Mouse (Mus musculus) hindbrain, embryonic 16.5 days (tissue): ENCODE data around the gene Abca3. TPM values are rescaled to one million over a fixed set of nuclear protein-coding genes. Genes with fewer than 3 reads are reported as not detected.

Experiments
- ATAC-seq: fragments of 200-750 bp; cut with Nextera tagmentation; 2 replicates; pipeline ENCODE4 v1.8.0; 2017; ENCODE audit warnings: moderate TSS enrichment, moderate library complexity
- H3K27ac ChIP-seq: fragments of 300-500 bp; sonication (generic); 2 replicates; pipeline ENCODE4 v1.5.1; 2014; ENCODE audit warnings: low read depth, mild to moderate bottlenecking, control low read depth, low read length, moderate library complexity
- H3K27me3 ChIP-seq: fragments of 300-500 bp; sonication (generic); replicated peaks from 2 replicates; pipeline ENCODE4 v1.6.1; 2014; ENCODE audit warnings: low read length; ENCODE audit not compliant: control insufficient read depth, insufficient read depth
- H3K36me3 ChIP-seq: fragments of 300-500 bp; sonication (generic); 2 replicates; pipeline ENCODE4 v1.6.1; 2014; ENCODE audit warnings: mild to moderate bottlenecking, low read length, moderate library complexity, mixed read lengths; ENCODE audit not compliant: control insufficient read depth, insufficient read depth
- H3K4me1 ChIP-seq: fragments of 300-500 bp; sonication (generic); 2 replicates; pipeline ENCODE4 v1.6.1; 2014; ENCODE audit warnings: low read depth, low read length; ENCODE audit not compliant: control insufficient read depth, insufficient read depth
- H3K4me2 ChIP-seq: fragments of 300-500 bp; sonication (generic); 2 replicates; pipeline ENCODE4 v1.6.1; 2014; ENCODE audit warnings: mild to moderate bottlenecking, low read length, control low read depth, moderate library complexity
- H3K4me3 ChIP-seq: fragments of 300-500 bp; sonication (generic); 2 replicates; pipeline ENCODE4 v1.5.1; 2014; ENCODE audit warnings: mild to moderate bottlenecking, low read length, control low read depth, moderate library complexity
- H3K9ac ChIP-seq: fragments of 300-500 bp; sonication (generic); 2 replicates; pipeline ENCODE4 v1.6.1; 2014; ENCODE audit warnings: low read depth, mild to moderate bottlenecking, control low read depth, low read length, moderate library complexity
- H3K9me3 ChIP-seq: fragments of 300-500 bp; sonication (generic); 2 replicates; pipeline ENCODE4 v1.6.1; 2014; ENCODE audit warnings: mild to moderate bottlenecking, low read length, moderate library complexity; ENCODE audit not compliant: control insufficient read depth
- whole genome bisulfite sequencing: fragments of 180-500 bp; shearing (Covaris S2); extraction: QIAGEN DNeasy Blood & Tissue Kit; methylation state at CpG from one replicate; pipeline ENCODE4 v1.1.7; 2014; 5-methylcytosine and 5-hydroxymethylcytosine counted together
- polyA plus RNA-seq: library from polyadenylated mRNA; unstranded; fragments of >200 nt; fragmentation: Nextera tagmentation; extraction: Ambion mirVana; gene quantifications from 2 replicates; pipeline ENCODE4 v1.2.1, GENCODE M21; 2015

Gene Abca3
- polyA plus RNA-seq, 1 experiment from 2014 or later: 30.1 TPM

GRCm38 (mm10) chr17:24425905-24426304 lies 74.2 kb downstream of the Abca3 start:
- no peak overlapping the region for H3K4me3 ChIP-seq
- no peak for ATAC-seq
- H3K9ac ChIP-seq: no peak overlapping the region
- H3K27ac ChIP-seq: peak overlapping the region; percentile 95; the same call in 1 of the 2 replicates
- peaks cover 6% of the 10 kb centered on the region for H3K4me1 ChIP-seq
- H3K36me3 ChIP-seq: peaks cover 24% of the 10 kb centered on the region
- H3K4me2 ChIP-seq: peak overlapping the region; percentile 63
- no peaks in the 10 kb centered on the region for H3K9me3 ChIP-seq
- H3K27me3 ChIP-seq: no peaks in the 10 kb centered on the region
- WGBS: 84% methylated on average over 7 of the region's 7 CpGs

GRCm38 (mm10) chr17:24426471-24427169 lies 74.9 kb downstream of the Abca3 start, which contains the start of gene Eci1:
Eci1 (plus strand) TSS chr17:24426641.
- Histone ChIP-seq H3K27me3 (no peaks in the 10 kb centered on the region), H3K9ac (peak within 1 kb of the TSS; percentile 88), H3K4me3 (peak within 1 kb of the TSS; percentile 72), H3K9me3 (no peaks in the 10 kb centered on the region), H3K4me1 (peaks cover 6% of the 10 kb centered on the region), H3K4me2 (peak within 1 kb of the TSS; percentile 63), H3K36me3 (peaks cover 20% of the 10 kb centered on the region), H3K27ac (peak within 1 kb of the TSS; percentile 95)
- ATAC-seq: peak; percentile 99
- WGBS: under 1% methylated on average over 45 of the region's 48 CpGs

- H3K4me3 ChIP-seq: peak overlapping the region; percentile 72
- ATAC-seq: no peak
- 5% methylated on average over 8 of the region's 8 CpGs for WGBS
These were observed 75.4 kb downstream of the Abca3 start for GRCm38 (mm10) chr17:24427170-24427557.

GRCm38 (mm10) chr17:24429201-24429983 lies 77.6 kb downstream of the Abca3 start:
- no peak for ATAC-seq

More at GRCm38 (mm10) chr17:24427170-24427557, 75.4 kb downstream of the Abca3 start:
- Histone ChIP-seq H3K4me1 (peaks cover 6% of the 10 kb centered on the region), H3K27ac (peak overlapping the region; percentile 95), H3K36me3 (peaks cover 20% of the 10 kb centered on the region), H3K27me3 (no peaks in the 10 kb centered on the region), H3K9ac (peak overlapping the region; percentile 88; the same call in 1 of the 2 replicates), H3K4me2 (peak overlapping the region; percentile 63), H3K9me3 (no peaks in the 10 kb centered on the region)

GRCm38 (mm10) chr17:24437016-24437415 lies 85.3 kb downstream of the Abca3 start:
- no peak overlapping the region for H3K4me3 ChIP-seq
- no peaks in the 10 kb centered on the region for H3K4me1 ChIP-seq
- H3K9ac ChIP-seq: no peak overlapping the region
- WGBS: 63% methylated on average over 5 of the region's 5 CpGs
- no peaks in the 10 kb centered on the region for H3K27me3 ChIP-seq
- peaks cover 21% of the 10 kb centered on the region for H3K36me3 ChIP-seq
- no peak overlapping the region for H3K4me2 ChIP-seq
- ATAC-seq: peak; percentile 55
- no peak overlapping the region for H3K27ac ChIP-seq
- no peaks in the 10 kb centered on the region for H3K9me3 ChIP-seq

More at GRCm38 (mm10) chr17:24429201-24429983, 77.6 kb downstream of the Abca3 start:
- peaks cover 6% of the 10 kb centered on the region for H3K4me1 ChIP-seq
- no peak overlapping the region for H3K4me2 ChIP-seq
- peaks cover 5% of the 10 kb centered on the region; the same call in 1 of the 2 replicates for H3K36me3 ChIP-seq
- WGBS: 84% methylated on average over 14 of the region's 14 CpGs
- H3K9ac ChIP-seq: no peak overlapping the region
- H3K27ac ChIP-seq: 0 out of 2 replicates have a peak overlapping the region, but pooled peaks have one; percentile 34
- no peaks in the 10 kb centered on the region for H3K9me3 ChIP-seq
- H3K27me3 ChIP-seq: no peaks in the 10 kb centered on the region
- H3K4me3 ChIP-seq: no peak overlapping the region

- peaks cover 38% of the 10 kb centered on the region for H3K36me3 ChIP-seq
- no peak overlapping the region for H3K9ac ChIP-seq
- H3K4me2 ChIP-seq: no peak overlapping the region
- no peak overlapping the region for H3K4me3 ChIP-seq
- no peaks in the 10 kb centered on the region for H3K9me3 ChIP-seq
- no peaks in the 10 kb centered on the region for H3K27me3 ChIP-seq
- H3K4me1 ChIP-seq: no peaks in the 10 kb centered on the region
- no peak overlapping the region for H3K27ac ChIP-seq
- ATAC-seq: no peak
- 92% methylated on average over 8 of the region's 8 CpGs for WGBS
These were observed 88.6 kb downstream of the Abca3 start for GRCm38 (mm10) chr17:24440377-24440776.

GRCm38 (mm10) chr17:24441148-24441547 lies 89.4 kb downstream of the Abca3 start:
- no peak overlapping the region for H3K4me2 ChIP-seq
- WGBS: 38% methylated on average over 1 of the region's 2 CpGs
- no peak overlapping the region for H3K27ac ChIP-seq
- H3K27me3 ChIP-seq: no peaks in the 10 kb centered on the region
- no peaks in the 10 kb centered on the region for H3K9me3 ChIP-seq
- H3K4me1 ChIP-seq: no peaks in the 10 kb centered on the region
- H3K9ac ChIP-seq: no peak overlapping the region
- no peak overlapping the region for H3K4me3 ChIP-seq
- ATAC-seq: no peak
- peaks cover 46% of the 10 kb centered on the region for H3K36me3 ChIP-seq

GRCm38 (mm10) chr17:24442107-24442506 lies 90.4 kb downstream of the Abca3 start:
- H3K27ac ChIP-seq: no peak overlapping the region
- ATAC-seq: no peak; the same call in 1 of the 2 replicates
- H3K36me3 ChIP-seq: peaks cover 53% of the 10 kb centered on the region
- H3K4me2 ChIP-seq: no peak overlapping the region
- H3K9ac ChIP-seq: no peak overlapping the region
- H3K27me3 ChIP-seq: no peaks in the 10 kb centered on the region
- H3K4me3 ChIP-seq: no peak overlapping the region
- no peaks in the 10 kb centered on the region for H3K4me1 ChIP-seq
- H3K9me3 ChIP-seq: no peaks in the 10 kb centered on the region
- 87% methylated on average over 14 of the region's 14 CpGs for WGBS

GRCm38 (mm10) chr17:24442632-24443155 lies 90.9 kb downstream of the Abca3 start, which contains the start of gene Dnase1l2:
Dnase1l2 (minus strand) TSS chr17:24443105.
- Histone ChIP-seq H3K4me2 (no peak within 1 kb of the TSS), H3K9me3 (no peaks in the 10 kb centered on the region), H3K4me1 (no peaks in the 10 kb centered on the region), H3K27me3 (no peaks in the 10 kb centered on the region), H3K4me3 (no peak within 1 kb of the TSS), H3K9ac (no peak within 1 kb of the TSS), H3K36me3 (peaks cover 52% of the 10 kb centered on the region), H3K27ac (no peak within 1 kb of the TSS)
- ATAC-seq: no peak
- 85% methylated on average over 7 of the region's 7 CpGs for WGBS
